Mouse (Mus musculus): ENCODE results near the gene Ercc1. TPM values are rescaled to one million over a fixed set of nuclear protein-coding genes. Genes with fewer than 3 reads are reported as not detected.

The Ercc1 gene
- polyA plus RNA-seq, 1 experiment from 2014 or later = 87.1 TPM

DNA sequence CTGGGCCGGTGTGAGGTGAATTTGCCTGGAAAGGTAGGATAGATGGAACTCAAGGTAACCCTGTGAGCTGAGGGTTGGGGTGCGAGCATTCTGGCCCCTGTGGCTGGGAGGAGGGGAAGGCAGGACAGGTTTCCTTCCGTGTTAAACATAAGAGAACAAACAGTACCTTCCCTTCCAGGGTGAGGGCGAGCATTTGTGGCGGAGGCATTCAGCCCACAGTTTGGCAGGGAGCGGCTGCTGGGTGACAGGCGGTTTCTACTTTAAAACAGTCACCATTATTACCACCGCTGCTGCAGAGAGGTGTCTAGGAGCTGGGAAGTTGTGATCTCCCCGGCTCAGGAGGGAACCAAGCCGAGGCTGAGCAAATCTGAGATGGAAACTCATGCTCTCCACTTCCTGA, 7.5 kb upstream of the Ercc1 start:
- 56% methylated on average over 10 of the region's 10 CpGs for WGBS
- DNase-seq (ENCODE audit: low spot score) = no peak

GRCm38 (mm10) chr7:19338060-19338459, 6.5 kb upstream of the Ercc1 start:
- 57% methylated on average over 2 of the region's 2 CpGs for WGBS
- no peak for DNase-seq (ENCODE audit: low spot score)

More for the DNA sequence above, 7.5 kb upstream of the Ercc1 start:
- Histone ChIP-seq H3K4me1 (ENCODE audit: control insufficient read depth, insufficient read depth, low read length) (no peaks in the 10 kb centered on the region; the same call in 1 of the 2 replicates), H3K9me3 (replicated peaks; ENCODE audit: control insufficient read depth, low read length) (no peaks in the 10 kb centered on the region), H3K36me3 (replicated peaks; ENCODE audit: control insufficient read depth, insufficient read depth, low read depth, low read length) (no peaks in the 10 kb centered on the region), H3K27me3 (ENCODE audit: control insufficient read depth, insufficient read depth, low read length) (peaks cover 2% of the 10 kb centered on the region; the same call in 1 of the 2 replicates), H3K4me3 (ENCODE audit: low read depth, low read length) (no peak overlapping the region), H3K27ac (replicated peaks; ENCODE audit: low read depth, low read length) (no peak overlapping the region), H3K9ac (replicated peaks; ENCODE audit: low read length) (no peak overlapping the region), H3K4me2 (ENCODE audit: low read depth, low read length) (no peak overlapping the region)
- no peak for ATAC-seq (replicated peaks; ENCODE audit: insufficient number of reproducible peaks, low FRiP score, low TSS enrichment, low read depth)

DNA sequence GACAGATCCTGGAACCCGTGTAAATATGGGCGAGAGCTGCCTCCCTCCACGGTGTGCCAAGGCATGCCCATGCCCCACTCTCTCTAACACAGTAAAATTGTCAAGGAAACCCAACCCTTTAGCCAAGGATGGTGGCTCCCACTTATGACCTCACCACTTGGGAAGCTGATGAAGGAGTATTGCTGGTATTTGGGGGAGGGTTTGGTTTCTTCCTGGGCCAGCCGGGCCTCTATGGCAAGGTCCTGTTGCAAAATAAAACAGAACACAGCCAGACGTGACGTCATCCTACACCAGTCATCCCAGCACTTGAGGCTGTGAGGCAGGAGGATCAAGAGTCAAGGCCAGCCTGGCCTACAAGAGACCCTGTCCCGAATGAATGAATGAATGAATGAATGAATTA, 6.0 kb upstream of the Ercc1 start:
- Histone ChIP-seq H3K27me3 (ENCODE audit: control insufficient read depth, insufficient read depth, low read length) (peaks cover 2% of the 10 kb centered on the region; the same call in 1 of the 2 replicates), H3K4me2 (ENCODE audit: low read depth, low read length) (no peak overlapping the region), H3K4me3 (ENCODE audit: low read depth, low read length) (no peak overlapping the region), H3K9me3 (replicated peaks; ENCODE audit: control insufficient read depth, low read length) (no peaks in the 10 kb centered on the region), H3K36me3 (replicated peaks; ENCODE audit: control insufficient read depth, insufficient read depth, low read depth, low read length) (no peaks in the 10 kb centered on the region), H3K9ac (replicated peaks; ENCODE audit: low read length) (no peak overlapping the region), H3K27ac (replicated peaks; ENCODE audit: low read depth, low read length) (no peak overlapping the region), H3K4me1 (ENCODE audit: control insufficient read depth, insufficient read depth, low read length) (no peaks in the 10 kb centered on the region; the same call in 1 of the 2 replicates)
- ATAC-seq (replicated peaks; ENCODE audit: insufficient number of reproducible peaks, low FRiP score, low TSS enrichment, low read depth) (no peak), DNase-seq (ENCODE audit: low spot score) (no peak)
- WGBS = 65% methylated on average over 7 of the region's 7 CpGs

More at GRCm38 (mm10) chr7:19338060-19338459, 6.5 kb upstream of the Ercc1 start:
- Histone ChIP-seq H3K27me3 (ENCODE audit: control insufficient read depth, insufficient read depth, low read length) (peaks cover 2% of the 10 kb centered on the region; the same call in 1 of the 2 replicates), H3K9me3 (replicated peaks; ENCODE audit: control insufficient read depth, low read length) (no peaks in the 10 kb centered on the region), H3K36me3 (replicated peaks; ENCODE audit: control insufficient read depth, insufficient read depth, low read depth, low read length) (no peaks in the 10 kb centered on the region), H3K27ac (replicated peaks; ENCODE audit: low read depth, low read length) (no peak overlapping the region), H3K4me1 (ENCODE audit: control insufficient read depth, insufficient read depth, low read length) (no peaks in the 10 kb centered on the region; the same call in 1 of the 2 replicates), H3K9ac (replicated peaks; ENCODE audit: low read length) (no peak overlapping the region), H3K4me2 (ENCODE audit: low read depth, low read length) (no peak overlapping the region), H3K4me3 (ENCODE audit: low read depth, low read length) (no peak overlapping the region)
- no peak for ATAC-seq (replicated peaks; ENCODE audit: insufficient number of reproducible peaks, low FRiP score, low TSS enrichment, low read depth)

- Histone ChIP-seq H3K27me3 (ENCODE audit: control insufficient read depth, insufficient read depth, low read length) (peaks cover 2% of the 10 kb centered on the region; the same call in 1 of the 2 replicates), H3K9ac (replicated peaks; ENCODE audit: low read length) (no peak overlapping the region), H3K4me1 (ENCODE audit: control insufficient read depth, insufficient read depth, low read length) (no peaks in the 10 kb centered on the region; the same call in 1 of the 2 replicates), H3K4me3 (ENCODE audit: low read depth, low read length) (no peak overlapping the region), H3K36me3 (replicated peaks; ENCODE audit: control insufficient read depth, insufficient read depth, low read depth, low read length) (no peaks in the 10 kb centered on the region), H3K4me2 (ENCODE audit: low read depth, low read length) (peak overlapping the region; percentile 93; the same call in 1 of the 2 replicates), H3K9me3 (replicated peaks; ENCODE audit: control insufficient read depth, low read length) (no peaks in the 10 kb centered on the region), H3K27ac (replicated peaks; ENCODE audit: low read depth, low read length) (no peak overlapping the region)
- WGBS = 28% methylated on average over 10 of the region's 10 CpGs
- ATAC-seq (replicated peaks; ENCODE audit: insufficient number of reproducible peaks, low FRiP score, low TSS enrichment, low read depth) = no peak
- DNase-seq (ENCODE audit: low spot score) = no peak
Observed at GRCm38 (mm10) chr7:19341250-19341649, 3.3 kb upstream of the Ercc1 start.

GRCm38 (mm10) chr7:19341761-19342409, 2.7 kb upstream of the Ercc1 start:
- peak overlapping the region; percentile 93 for H3K4me2 ChIP-seq (ENCODE audit: low read depth, low read length)
- H3K9me3 ChIP-seq (replicated peaks; ENCODE audit: control insufficient read depth, low read length) = no peaks in the 10 kb centered on the region
- ATAC-seq (replicated peaks; ENCODE audit: insufficient number of reproducible peaks, low FRiP score, low TSS enrichment, low read depth) (no peak), DNase-seq (ENCODE audit: low spot score) (no peak)
- no peaks in the 10 kb centered on the region; the same call in 1 of the 2 replicates for H3K4me1 ChIP-seq (ENCODE audit: control insufficient read depth, insufficient read depth, low read length)
- WGBS = under 1% methylated on average over 41 of the region's 41 CpGs
- no peak overlapping the region for H3K27ac ChIP-seq (replicated peaks; ENCODE audit: low read depth, low read length)
- peak overlapping the region; percentile 61 for H3K9ac ChIP-seq (replicated peaks; ENCODE audit: low read length)
- no peaks in the 10 kb centered on the region for H3K36me3 ChIP-seq (replicated peaks; ENCODE audit: control insufficient read depth, insufficient read depth, low read depth, low read length)
- peaks cover 2% of the 10 kb centered on the region; the same call in 1 of the 2 replicates for H3K27me3 ChIP-seq (ENCODE audit: control insufficient read depth, insufficient read depth, low read length)
- H3K4me3 ChIP-seq (ENCODE audit: low read depth, low read length) = peak overlapping the region; percentile 47

DNA sequence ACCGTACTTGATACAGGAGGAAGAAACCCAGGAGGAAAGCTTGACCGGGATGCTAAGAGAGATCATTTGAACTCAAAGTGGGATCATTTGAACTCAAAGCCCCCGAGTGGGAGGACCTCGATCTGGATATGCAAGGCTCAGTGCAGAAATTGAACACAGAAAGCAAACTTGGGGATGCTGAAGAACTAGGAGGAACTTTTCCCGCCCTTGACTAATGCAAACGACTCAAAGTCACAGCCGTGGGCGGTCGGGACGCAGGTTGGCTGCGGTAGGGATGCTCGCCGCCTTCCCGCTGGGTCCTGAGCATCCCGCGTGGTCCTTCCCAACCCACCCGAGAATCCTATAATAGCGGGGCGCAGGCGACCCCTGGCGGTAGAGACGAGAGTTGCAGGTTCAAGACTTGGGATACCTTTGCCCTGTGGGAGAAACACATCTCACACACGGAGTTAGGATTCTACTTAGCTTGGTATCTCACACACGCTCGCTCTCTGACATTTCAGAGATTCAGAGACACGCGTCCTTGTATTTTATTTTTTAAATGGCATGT, 2.0 kb upstream of the Ercc1 start:
- peak overlapping the region; percentile 93 for H3K4me2 ChIP-seq (ENCODE audit: low read depth, low read length)
- no peak overlapping the region; the same call in 1 of the 2 replicates for H3K9ac ChIP-seq (replicated peaks; ENCODE audit: low read length)
- no peaks in the 10 kb centered on the region; the same call in 1 of the 2 replicates for H3K4me1 ChIP-seq (ENCODE audit: control insufficient read depth, insufficient read depth, low read length)
- H3K27ac ChIP-seq (replicated peaks; ENCODE audit: low read depth, low read length) = no peak overlapping the region
- peaks cover 2% of the 10 kb centered on the region; the same call in 1 of the 2 replicates for H3K27me3 ChIP-seq (ENCODE audit: control insufficient read depth, insufficient read depth, low read length)
- H3K36me3 ChIP-seq (replicated peaks; ENCODE audit: control insufficient read depth, insufficient read depth, low read depth, low read length) = no peaks in the 10 kb centered on the region
- H3K9me3 ChIP-seq (replicated peaks; ENCODE audit: control insufficient read depth, low read length) = no peaks in the 10 kb centered on the region
- ATAC-seq (replicated peaks; ENCODE audit: insufficient number of reproducible peaks, low FRiP score, low TSS enrichment, low read depth) (no peak), DNase-seq (ENCODE audit: low spot score) (peak; percentile 92)
- WGBS = under 1% methylated on average over 27 of the region's 27 CpGs
- H3K4me3 ChIP-seq (ENCODE audit: low read depth, low read length) = peak overlapping the region; percentile 47

- Histone ChIP-seq H3K9me3 (replicated peaks; ENCODE audit: control insufficient read depth, low read length) (no peaks in the 10 kb centered on the region), H3K27me3 (ENCODE audit: control insufficient read depth, insufficient read depth, low read length) (peaks cover 2% of the 10 kb centered on the region; the same call in 1 of the 2 replicates), H3K4me2 (ENCODE audit: low read depth, low read length) (0 out of 2 replicates have a peak overlapping the region, but pooled peaks have one; percentile 5), H3K36me3 (replicated peaks; ENCODE audit: control insufficient read depth, insufficient read depth, low read depth, low read length) (no peaks in the 10 kb centered on the region), H3K27ac (replicated peaks; ENCODE audit: low read depth, low read length) (no peak overlapping the region), H3K9ac (replicated peaks; ENCODE audit: low read length) (no peak overlapping the region), H3K4me1 (ENCODE audit: control insufficient read depth, insufficient read depth, low read length) (no peaks in the 10 kb centered on the region; the same call in 1 of the 2 replicates), H3K4me3 (ENCODE audit: low read depth, low read length) (no peak overlapping the region)
- ATAC-seq (replicated peaks; ENCODE audit: insufficient number of reproducible peaks, low FRiP score, low TSS enrichment, low read depth) = no peak
- peak; percentile 89 for DNase-seq (ENCODE audit: low spot score)
- WGBS = 2% methylated on average over 11 of the region's 11 CpGs
Observed at GRCm38 (mm10) chr7:19343210-19343808, 1.3 kb upstream of the Ercc1 start.
